9 mouse cellular contexts compared by ENCODE assay signal in genomic region chr13:114895896-114896295, GRCm38 (mm10). TPM values are rescaled to one million over a fixed set of nuclear protein-coding genes. Genes with fewer than 3 reads are reported as not detected.
A peak's percentile ranks its signal among the peaks of the same experiment; 100 is the strongest.
DNase-seq lines count a peak whose midpoint lies in the region; ATAC-seq and TF ChIP-seq lines count a peak whose summit lies in the region.
"Had no signal": no experiment of that assay in that cellular context is flagged by ENCODE, and none has a peak within 500 bp of the region (broad histone marks: within the 10 kb centered on the region; RNA-seq: fewer than 3 reads in every experiment).

No protein-coding gene starts in this region.

- no peaks in the 10 kb centered on the region for H3K36me3 ChIP-seq in kidney, adult 2 months (ENCODE audit: control insufficient read depth, insufficient read depth, low read length)
- H3K36me3 ChIP-seq: hindbrain, embryonic 15.5 days had no signal

- no peaks in the 10 kb centered on the region for H3K4me1 ChIP-seq in kidney, adult 2 months (ENCODE audit: control insufficient read depth, insufficient read depth, low read length)
- H3K4me1 ChIP-seq: hindbrain, embryonic 15.5 days had no signal

- peak; percentile 75 for DNase-seq in MN1 (ENCODE audit: low spot score)
- peak; percentile 31 to 35 for DNase-seq in adrenal gland, postnatal 36 days
- peak; percentile 60 for DNase-seq in kidney, adult 2 months
- no peak for DNase-seq in frontal cortex, postnatal 14 days (ENCODE audit: low spot score in 2 of 2)
- DNase-seq in left cerebral cortex, postnatal 4 days: no peak
- no peak for DNase-seq in retina, embryonic 14.5 days (ENCODE audit: low spot score)

- TF ChIP-seq POLR2A in kidney, adult 2 months (IDR thresholded peaks at IDR 0.05; ENCODE audit: low read depth, low read length): no peak

- no peak overlapping the region for H3K27ac ChIP-seq in kidney, adult 2 months (ENCODE audit: insufficient read depth, low read depth, low read length)
- H3K27ac ChIP-seq: hindbrain, embryonic 15.5 days had no signal

- TF ChIP-seq CTCF in kidney, adult 2 months (conservative IDR thresholded peaks at IDR 0.05; ENCODE audit: insufficient read depth, insufficient read length, low read depth, low read length): no peak

- 47% methylated on average over 7 of the region's 7 CpGs for WGBS in kidney, adult 2 months

- H3K4me3 ChIP-seq in kidney, adult 2 months (ENCODE audit: insufficient read depth, low read depth, low read length): no peak overlapping the region
- H3K4me3 ChIP-seq: hindbrain, embryonic 15.5 days had no signal

- peak; percentile 70 for ATAC-seq in megakaryocyte, adult 5-6 weeks (ENCODE audit: poor library complexity, severe bottlenecking)
- no peak for ATAC-seq in cerebellum, adult (ENCODE audit: insufficient number of reproducible peaks, low FRiP score, low TSS enrichment)

- no peaks in the 10 kb centered on the region for H3K27me3 ChIP-seq in kidney, adult 2 months (replicated peaks; ENCODE audit: control insufficient read depth, insufficient read depth, low read length)
- H3K27me3 ChIP-seq: hindbrain, embryonic 15.5 days had no signal

- intact Hi-C loops in left cerebral cortex, postnatal 4 days (cut with DNase I): no loop called here

RNA-seq across cellular contexts. Expression of gene Itga2, which starts 36.0 kb away (rescaled TPM):
- total RNA-seq in adrenal gland, postnatal 36 days (2021): 1 to 10 TPM; 1.1 to 5.6 TPM
- polyA plus RNA-seq in kidney, adult 2 months (2012; rRNA removed): 0.30 and 0.58 TPM in 2 replicates
- total RNA-seq in megakaryocyte, adult 5-6 weeks (2015): 1.6 and 3.5 TPM in 2 replicates
- total RNA-seq in megakaryocyte, adult 5-6 weeks (2017): 2.4 TPM in 2 replicates
- 1 to 10 TPM; 1.4 to 2.3 TPM for total RNA-seq in left cerebral cortex, postnatal 4 days (2021)

Comparison
In these comparisons a context has a peak if more than half of its experiments do, and no peak if none do; other contexts are left out.
1. DNase-seq: peak in MN1 (single experiment), adrenal gland, postnatal 36 days (2 of 2) and kidney, adult 2 months (single experiment); none in frontal cortex, postnatal 14 days (0 of 2), left cerebral cortex, postnatal 4 days (single experiment) and retina, embryonic 14.5 days (single experiment).